Mouse (Mus musculus) forebrain, embryonic 13.5 days (tissue): Measurements from ENCODE around the gene Egln1. TPM values are rescaled to one million over a fixed set of nuclear protein-coding genes. Genes with fewer than 3 reads are reported as not detected.

Source experiments
- ATAC-seq: fragments of 200-750 bp; cut with Nextera tagmentation; 2 replicates; pipeline ENCODE4 v1.8.0; 2017
- H3K27ac ChIP-seq: fragments of 300-500 bp; sonication (generic); 2 replicates; pipeline ENCODE4 v1.5.1; 2015; ENCODE audit warnings: inconsistent platforms, mild to moderate bottlenecking, moderate library complexity
- H3K27me3 ChIP-seq: fragments of 300-500 bp; sonication (generic); 2 replicates; pipeline ENCODE4 v1.6.1; 2015; ENCODE audit warnings: mild to moderate bottlenecking, inconsistent platforms
- H3K36me3 ChIP-seq: fragments of 300-500 bp; sonication (generic); 2 replicates; pipeline ENCODE4 v1.6.1; 2015; ENCODE audit warnings: mild to moderate bottlenecking, inconsistent platforms; ENCODE audit not compliant: poor library complexity, severe bottlenecking
- H3K4me1 ChIP-seq: fragments of 300-500 bp; sonication (generic); 2 replicates; pipeline ENCODE4 v1.6.1; 2015; ENCODE audit warnings: inconsistent platforms
- H3K4me2 ChIP-seq: fragments of 300-500 bp; sonication (generic); 2 replicates; pipeline ENCODE4 v1.6.1; 2015; ENCODE audit warnings: inconsistent platforms, mild to moderate bottlenecking, moderate library complexity
- H3K4me3 ChIP-seq: fragments of 300-500 bp; sonication (generic); 2 replicates; pipeline ENCODE4 v1.5.1; 2015; ENCODE audit warnings: mild to moderate bottlenecking, inconsistent platforms
- H3K9ac ChIP-seq: fragments of 300-500 bp; sonication (generic); 2 replicates; pipeline ENCODE4 v1.6.1; 2015; ENCODE audit warnings: mild to moderate bottlenecking, inconsistent platforms
- H3K9me3 ChIP-seq: fragments of 300-500 bp; sonication (generic); replicated peaks from 2 replicates; pipeline ENCODE4 v1.6.1; 2016; ENCODE audit warnings: inconsistent platforms
- WGBS: fragments of 180-500 bp; shearing (Covaris S2); methylation state at CpG from one replicate; pipeline ENCODE4 v1.1.7; 2015; 5-methylcytosine and 5-hydroxymethylcytosine counted together
- polyA plus RNA-seq: library from polyadenylated mRNA; unstranded; fragments of >200 nt; fragmentation: Nextera tagmentation; extraction: Ambion mirVana; gene quantifications from 2 replicates; pipeline ENCODE4 v1.2.1, GENCODE M21; 2015

Egln1 gene
- polyA plus RNA-seq, 1 experiment from 2014 or later, result 18.0 TPM

- Histone ChIP-seq H3K36me3 (peaks cover 55% of the 10 kb centered on the region), H3K27me3 (no peaks in the 10 kb centered on the region), H3K27ac (peak overlapping the region; percentile 70), H3K4me2 (peak overlapping the region; percentile 99), H3K9ac (peak overlapping the region; percentile 89), H3K4me3 (peak overlapping the region; percentile 98), H3K9me3 (no peaks in the 10 kb centered on the region), H3K4me1 (peaks cover 28% of the 10 kb centered on the region)
- 1% methylated on average over 51 of the region's 60 CpGs for WGBS
- ATAC-seq, result peak; percentile 26
Observed at GRCm38 (mm10) chr8:124896632-124897385, 52.3 kb downstream of the Egln1 start.

- Histone ChIP-seq H3K27ac (no peak overlapping the region), H3K9me3 (no peaks in the 10 kb centered on the region), H3K4me3 (peak overlapping the region; percentile 98), H3K36me3 (peaks cover 57% of the 10 kb centered on the region), H3K4me1 (peaks cover 28% of the 10 kb centered on the region), H3K9ac (peak overlapping the region; percentile 89), H3K27me3 (no peaks in the 10 kb centered on the region), H3K4me2 (peak overlapping the region; percentile 99)
- ATAC-seq, result no peak
- 83% methylated on average over 26 of the region's 26 CpGs for WGBS
Observed at GRCm38 (mm10) chr8:124896010-124896631, 53.0 kb downstream of the Egln1 start.

- no peak overlapping the region for H3K4me3 ChIP-seq
- no peaks in the 10 kb centered on the region for H3K27me3 ChIP-seq
- peaks cover 72% of the 10 kb centered on the region for H3K36me3 ChIP-seq
- peaks cover 6% of the 10 kb centered on the region; the same call in 1 of the 2 replicates for H3K9me3 ChIP-seq
- H3K9ac ChIP-seq, result no peak overlapping the region
- no peak for ATAC-seq
- H3K4me2 ChIP-seq, result no peak overlapping the region
- peaks cover 16% of the 10 kb centered on the region for H3K4me1 ChIP-seq
- WGBS, result 78% methylated on average over 3 of the region's 3 CpGs
- no peak overlapping the region for H3K27ac ChIP-seq
Observed at GRCm38 (mm10) chr8:124892596-124892995, 56.5 kb downstream of the Egln1 start.

GRCm38 (mm10) chr8:124888385-124888784 lies 60.7 kb downstream of the Egln1 start:
- 97% methylated on average over 5 of the region's 5 CpGs for WGBS
- Histone ChIP-seq H3K36me3 (peaks cover 90% of the 10 kb centered on the region), H3K4me3 (no peak overlapping the region), H3K4me1 (no peaks in the 10 kb centered on the region), H3K27ac (no peak overlapping the region), H3K4me2 (no peak overlapping the region), H3K27me3 (no peaks in the 10 kb centered on the region), H3K9me3 (peaks cover 6% of the 10 kb centered on the region; the same call in 1 of the 2 replicates), H3K9ac (no peak overlapping the region)
- ATAC-seq, result no peak

GRCm38 (mm10) chr8:124878946-124879526 lies 70.1 kb downstream of the Egln1 start:
- H3K27ac ChIP-seq, result no peak overlapping the region
- no peak overlapping the region for H3K4me2 ChIP-seq
- no peaks in the 10 kb centered on the region for H3K4me1 ChIP-seq
- H3K4me3 ChIP-seq, result no peak overlapping the region
- no peak for ATAC-seq
- no peaks in the 10 kb centered on the region for H3K9me3 ChIP-seq
- H3K27me3 ChIP-seq, result no peaks in the 10 kb centered on the region
- H3K36me3 ChIP-seq, result peaks cover 97% of the 10 kb centered on the region
- no peak overlapping the region for H3K9ac ChIP-seq
- 87% methylated on average over 10 of the region's 10 CpGs for WGBS

- Histone ChIP-seq H3K9ac (no peak overlapping the region), H3K4me2 (no peak overlapping the region), H3K4me1 (no peaks in the 10 kb centered on the region), H3K36me3 (peaks cover 97% of the 10 kb centered on the region), H3K27me3 (no peaks in the 10 kb centered on the region), H3K27ac (no peak overlapping the region), H3K9me3 (no peaks in the 10 kb centered on the region), H3K4me3 (no peak overlapping the region)
- ATAC-seq, result no peak
- WGBS, result 95% methylated on average over 5 of the region's 5 CpGs
Observed at GRCm38 (mm10) chr8:124878141-124878540, 71.0 kb downstream of the Egln1 start.

GRCm38 (mm10) chr8:124872690-124873089 lies 76.4 kb downstream of the Egln1 start:
- H3K27me3 ChIP-seq, result no peaks in the 10 kb centered on the region
- no peak overlapping the region for H3K9ac ChIP-seq
- no peak overlapping the region for H3K4me2 ChIP-seq
- ATAC-seq, result no peak
- peaks cover 71% of the 10 kb centered on the region for H3K36me3 ChIP-seq
- no peaks in the 10 kb centered on the region for H3K4me1 ChIP-seq
- no peaks in the 10 kb centered on the region for H3K9me3 ChIP-seq
- no peak overlapping the region for H3K4me3 ChIP-seq
- WGBS, result 94% methylated on average over 5 of the region's 5 CpGs
- no peak overlapping the region for H3K27ac ChIP-seq

GRCm38 (mm10) chr8:124872081-124872480 lies 77.0 kb downstream of the Egln1 start:
- Histone ChIP-seq H3K36me3 (peaks cover 71% of the 10 kb centered on the region), H3K9me3 (no peaks in the 10 kb centered on the region), H3K9ac (no peak overlapping the region), H3K4me2 (no peak overlapping the region), H3K4me1 (no peaks in the 10 kb centered on the region), H3K27me3 (no peaks in the 10 kb centered on the region), H3K4me3 (no peak overlapping the region), H3K27ac (no peak overlapping the region)
- 92% methylated on average over 7 of the region's 7 CpGs for WGBS
- ATAC-seq, result no peak

GRCm38 (mm10) chr8:124871474-124871873 lies 77.7 kb downstream of the Egln1 start:
- no peak overlapping the region for H3K9ac ChIP-seq
- no peaks in the 10 kb centered on the region for H3K9me3 ChIP-seq
- WGBS, result 91% methylated on average over 7 of the region's 7 CpGs
- no peaks in the 10 kb centered on the region for H3K27me3 ChIP-seq
- no peak overlapping the region for H3K4me3 ChIP-seq
- H3K36me3 ChIP-seq, result peaks cover 65% of the 10 kb centered on the region
- no peak overlapping the region for H3K27ac ChIP-seq
- H3K4me1 ChIP-seq, result no peaks in the 10 kb centered on the region
- no peak overlapping the region for H3K4me2 ChIP-seq
- ATAC-seq, result no peak

GRCm38 (mm10) chr8:124869708-124870107 lies 79.4 kb downstream of the Egln1 start:
- H3K4me1 ChIP-seq, result 0 out of 2 replicates have a peak, but pooled peaks cover 2% of the 10 kb centered on the region
- no peak overlapping the region for H3K4me3 ChIP-seq
- H3K9me3 ChIP-seq, result no peaks in the 10 kb centered on the region
- 85% methylated on average over 6 of the region's 6 CpGs for WGBS
- no peak overlapping the region for H3K4me2 ChIP-seq
- ATAC-seq, result no peak
- H3K36me3 ChIP-seq, result peaks cover 52% of the 10 kb centered on the region
- no peaks in the 10 kb centered on the region for H3K27me3 ChIP-seq
- H3K9ac ChIP-seq, result no peak overlapping the region
- H3K27ac ChIP-seq, result no peak overlapping the region

- ATAC-seq, result no peak
Observed at GRCm38 (mm10) chr8:124867126-124867525, 82.0 kb downstream of the Egln1 start.

GRCm38 (mm10) chr8:124866669-124867068 lies 82.5 kb downstream of the Egln1 start:
- Histone ChIP-seq H3K9me3 (no peaks in the 10 kb centered on the region), H3K4me3 (no peak overlapping the region), H3K4me2 (no peak overlapping the region), H3K27ac (no peak overlapping the region), H3K9ac (no peak overlapping the region), H3K36me3 (peaks cover 22% of the 10 kb centered on the region), H3K27me3 (no peaks in the 10 kb centered on the region), H3K4me1 (peaks cover 19% of the 10 kb centered on the region)
- WGBS, result 87% methylated on average over 3 of the region's 3 CpGs
- no peak for ATAC-seq

More at GRCm38 (mm10) chr8:124867126-124867525, 82.0 kb downstream of the Egln1 start:
- WGBS, result 91% methylated on average over 2 of the region's 2 CpGs
- Histone ChIP-seq H3K4me3 (no peak overlapping the region), H3K9me3 (no peaks in the 10 kb centered on the region), H3K9ac (no peak overlapping the region), H3K27ac (no peak overlapping the region), H3K27me3 (no peaks in the 10 kb centered on the region), H3K4me1 (peaks cover 15% of the 10 kb centered on the region), H3K36me3 (peaks cover 27% of the 10 kb centered on the region), H3K4me2 (no peak overlapping the region)
